Mouse (Mus musculus) lung, embryonic 15.5 days (tissue): ENCODE data around the gene Aif1. TPM values are rescaled to one million over a fixed set of nuclear protein-coding genes. Genes with fewer than 3 reads are reported as not detected.

Source experiments
- ATAC-seq: fragments of 200-750 bp; cut with Nextera tagmentation; 2 replicates; pipeline ENCODE4 v1.8.0; 2017; ENCODE audit warnings: moderate number of reproducible peaks, borderline replicate concordance; ENCODE audit not compliant: low FRiP score, low TSS enrichment; ENCODE audit errors: extremely low read depth
- H3K27ac ChIP-seq: fragments of 300-500 bp; sonication (generic); 2 replicates; pipeline ENCODE4 v1.5.1; 2015; ENCODE audit warnings: moderate library complexity, mild to moderate bottlenecking, inconsistent platforms
- H3K27me3 ChIP-seq: fragments of 300-500 bp; sonication (generic); 2 replicates; pipeline ENCODE4 v1.6.1; 2015; ENCODE audit warnings: inconsistent platforms
- H3K36me3 ChIP-seq: fragments of 300-500 bp; sonication (generic); 2 replicates; pipeline ENCODE4 v1.6.1; 2015; ENCODE audit warnings: inconsistent platforms
- H3K4me1 ChIP-seq: fragments of 300-500 bp; sonication (generic); 2 replicates; pipeline ENCODE4 v1.6.1; 2015; ENCODE audit warnings: inconsistent platforms
- H3K4me2 ChIP-seq: fragments of 300-500 bp; sonication (generic); 2 replicates; pipeline ENCODE4 v1.6.1; 2015; ENCODE audit warnings: inconsistent platforms, mild to moderate bottlenecking, moderate library complexity
- H3K4me3 ChIP-seq: fragments of 300-500 bp; sonication (generic); 2 replicates; pipeline ENCODE4 v1.5.1; 2015; ENCODE audit warnings: mild to moderate bottlenecking, inconsistent platforms
- H3K9ac ChIP-seq: fragments of 300-500 bp; sonication (generic); 2 replicates; pipeline ENCODE4 v1.6.1; 2015; ENCODE audit warnings: inconsistent platforms
- H3K9me3 ChIP-seq: fragments of 300-500 bp; sonication (generic); 2 replicates; pipeline ENCODE4 v1.6.1; 2016; ENCODE audit warnings: inconsistent platforms
- WGBS: fragments of 180-500 bp; shearing (Covaris S2); methylation state at CpG from one replicate; pipeline ENCODE4 v1.1.7; 2015; 5-methylcytosine and 5-hydroxymethylcytosine counted together
- polyA plus RNA-seq: library from polyadenylated mRNA; unstranded; fragments of >200 nt; fragmentation: Nextera tagmentation; extraction: Ambion mirVana; gene quantifications from 2 replicates; pipeline ENCODE4 v1.2.1, GENCODE M21; 2015

Gene Aif1
- polyA plus RNA-seq, 1 experiment from 2014 or later = 6.9 TPM

DNA sequence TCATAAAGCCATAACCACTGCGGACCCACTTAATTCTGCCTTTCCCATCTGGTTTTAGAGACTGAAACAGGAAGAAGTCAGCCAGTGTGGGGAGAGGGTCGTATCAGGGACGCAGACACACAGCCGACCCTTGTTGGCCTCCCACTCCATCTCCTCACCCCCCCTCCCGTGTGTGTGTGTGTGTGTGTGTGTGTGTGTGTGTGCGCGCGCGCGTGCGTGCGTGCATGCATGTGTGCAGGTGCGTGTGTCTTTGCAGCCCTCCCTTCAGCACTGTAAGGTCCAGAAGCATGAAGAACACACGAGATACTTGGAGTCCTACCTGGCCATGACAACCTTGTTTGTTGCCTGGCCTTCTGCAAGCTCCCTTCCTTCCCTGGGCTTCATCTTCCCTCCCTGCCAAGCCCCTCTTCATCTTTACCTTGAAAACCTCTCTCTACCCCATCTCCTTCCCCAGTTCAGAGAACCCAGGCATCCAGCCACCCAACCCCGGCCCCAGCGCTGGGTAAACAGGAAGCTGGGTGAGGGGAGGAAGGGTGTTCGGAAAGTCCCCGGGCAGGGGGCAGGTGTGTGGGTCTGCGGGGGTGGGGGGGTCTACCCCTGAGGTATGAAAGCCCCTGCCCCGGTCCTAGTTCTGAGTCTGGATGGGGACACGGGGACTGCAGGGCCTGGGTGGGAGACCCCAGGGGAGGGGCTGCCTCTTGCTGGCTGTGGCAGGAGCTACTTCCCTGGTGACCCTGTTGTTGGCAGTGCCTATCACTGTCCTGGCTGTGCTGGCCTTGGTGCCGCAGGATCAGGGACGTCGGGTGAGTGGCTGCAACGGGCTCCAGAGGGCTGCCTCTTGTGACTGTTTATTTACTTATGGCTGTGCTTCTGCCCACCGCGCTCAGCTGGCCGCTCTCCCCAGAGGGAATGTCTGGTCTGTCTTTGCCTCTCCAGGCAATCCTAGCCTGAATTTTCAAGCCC, 18.3 kb upstream of the Aif1 start, which contains the start of gene Ltb:
TSS of gene Ltb (plus strand) at position 559 of the 963 bp plus-strand sequence.
- Histone ChIP-seq H3K9ac (no peak within 1 kb of the TSS; the same call in 1 of the 2 replicates), H3K36me3 (no peaks in the 10 kb centered on the region), H3K4me2 (peak within 1 kb of the TSS; percentile 78), H3K27me3 (peaks cover 48% of the 10 kb centered on the region), H3K4me3 (no peak within 1 kb of the TSS; the same call in 1 of the 2 replicates), H3K9me3 (no peaks in the 10 kb centered on the region), H3K27ac (no peak within 1 kb of the TSS), H3K4me1 (peaks cover 13% of the 10 kb centered on the region)
- ATAC-seq = 0 out of 2 replicates have a peak, but pooled peaks have one; percentile 23
- 40% methylated on average over 28 of the region's 28 CpGs for WGBS

DNA sequence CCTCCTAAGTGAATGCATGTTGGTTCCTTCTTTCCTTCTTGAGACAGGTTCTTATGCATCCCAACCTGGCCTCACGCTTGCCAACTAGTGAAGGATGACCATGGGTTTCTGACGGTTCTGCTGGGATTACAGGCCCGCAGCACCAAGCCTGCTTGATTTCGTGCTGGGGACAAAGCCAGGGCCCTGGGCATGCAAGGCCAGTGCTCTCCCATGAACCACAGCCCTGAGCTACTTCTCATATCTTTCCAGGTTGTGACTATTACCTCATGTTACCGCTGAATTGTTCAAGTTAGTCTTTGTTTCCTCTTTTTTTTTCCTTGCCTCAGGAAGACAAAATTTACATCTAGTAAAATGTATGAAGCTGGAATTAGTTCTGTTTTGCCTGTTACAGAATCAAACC, 17.1 kb upstream of the Aif1 start:
- no peak overlapping the region for H3K4me2 ChIP-seq
- H3K36me3 ChIP-seq = no peaks in the 10 kb centered on the region
- no peaks in the 10 kb centered on the region for H3K9me3 ChIP-seq
- no peak overlapping the region for H3K4me3 ChIP-seq
- WGBS = 77% methylated on average over 5 of the region's 5 CpGs
- no peak overlapping the region for H3K9ac ChIP-seq
- ATAC-seq = no peak
- peaks cover 40% of the 10 kb centered on the region for H3K27me3 ChIP-seq
- H3K4me1 ChIP-seq = peaks cover 13% of the 10 kb centered on the region
- no peak overlapping the region for H3K27ac ChIP-seq

DNA sequence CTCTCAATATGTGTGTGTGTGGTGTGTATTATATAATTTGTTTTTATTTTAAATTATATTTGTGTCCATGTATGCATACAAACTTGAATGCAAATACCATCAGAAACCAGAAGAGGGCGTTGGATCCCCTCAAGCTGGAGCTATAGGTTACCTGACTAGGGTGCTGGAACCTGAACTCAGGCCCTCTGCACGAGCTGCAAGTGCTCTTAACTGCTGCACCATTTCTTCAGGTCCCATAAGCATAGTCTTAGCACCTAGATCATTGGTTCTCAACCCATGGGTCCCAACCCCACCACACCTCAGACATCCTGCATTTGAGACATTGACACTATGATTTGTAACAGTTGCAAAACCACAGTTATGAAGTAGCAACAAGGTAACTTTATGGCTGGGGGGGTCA, 15.9 kb upstream of the Aif1 start:
- H3K36me3 ChIP-seq = no peaks in the 10 kb centered on the region
- H3K9ac ChIP-seq = no peak overlapping the region
- no peak for ATAC-seq
- peaks cover 32% of the 10 kb centered on the region for H3K27me3 ChIP-seq
- H3K4me1 ChIP-seq = peaks cover 13% of the 10 kb centered on the region
- no peak overlapping the region for H3K27ac ChIP-seq
- H3K9me3 ChIP-seq = no peaks in the 10 kb centered on the region
- H3K4me3 ChIP-seq = no peak overlapping the region
- 52% methylated on average over 2 of the region's 2 CpGs for WGBS
- no peak overlapping the region for H3K4me2 ChIP-seq

DNA sequence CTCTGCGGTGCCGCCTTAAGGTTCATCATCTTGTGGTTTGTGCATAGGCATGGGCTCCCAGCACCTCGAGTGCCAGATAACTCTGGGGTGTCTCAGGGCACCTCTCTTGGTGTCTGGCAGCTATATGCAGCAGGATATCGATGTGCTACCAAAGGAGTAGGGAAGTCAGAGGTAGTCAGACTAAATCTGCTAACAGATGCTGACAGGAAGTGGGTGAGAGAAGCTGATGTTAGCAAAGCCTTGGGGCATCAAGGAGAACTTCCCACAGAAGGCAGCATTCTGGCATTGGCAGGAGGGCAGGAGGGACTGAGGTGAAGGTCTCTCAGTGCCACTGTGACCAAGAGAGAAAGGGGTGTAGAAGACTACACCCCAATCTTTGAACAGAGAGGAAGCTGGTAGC, 14.2 kb upstream of the Aif1 start:
- Histone ChIP-seq H3K27me3 (peaks cover 15% of the 10 kb centered on the region), H3K9me3 (no peaks in the 10 kb centered on the region), H3K36me3 (no peaks in the 10 kb centered on the region), H3K4me2 (no peak overlapping the region), H3K9ac (no peak overlapping the region), H3K27ac (no peak overlapping the region), H3K4me3 (no peak overlapping the region), H3K4me1 (peaks cover 9% of the 10 kb centered on the region)
- ATAC-seq = no peak
- WGBS = 62% methylated on average over 4 of the region's 4 CpGs

DNA sequence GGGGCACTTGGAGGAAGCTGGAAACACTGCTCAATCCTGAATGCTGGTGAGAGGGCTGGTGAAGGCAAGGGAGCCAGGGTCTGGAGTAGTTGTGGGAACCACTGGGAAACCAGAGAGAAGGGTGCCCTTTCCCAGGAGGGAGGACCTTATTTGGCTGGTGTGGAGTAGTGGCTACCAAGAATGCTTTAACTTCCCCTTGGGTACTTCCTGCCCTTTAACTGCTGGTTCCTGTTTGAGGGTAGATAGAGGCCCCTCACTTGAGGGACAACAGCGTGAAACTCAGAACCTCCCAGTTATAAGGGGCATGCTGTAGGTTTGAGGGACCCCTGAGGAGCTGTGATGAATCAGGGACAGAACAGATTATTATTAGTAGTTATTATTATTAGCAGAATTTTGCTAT, 13.3 kb upstream of the Aif1 start:
- Histone ChIP-seq H3K36me3 (no peaks in the 10 kb centered on the region), H3K27ac (no peak overlapping the region), H3K4me1 (peaks cover 9% of the 10 kb centered on the region), H3K27me3 (peaks cover 6% of the 10 kb centered on the region; the same call in 1 of the 2 replicates), H3K9me3 (no peaks in the 10 kb centered on the region), H3K9ac (no peak overlapping the region), H3K4me3 (no peak overlapping the region), H3K4me2 (no peak overlapping the region)
- WGBS = 41% methylated on average over 1 of the region's 1 CpGs
- ATAC-seq = no peak

DNA sequence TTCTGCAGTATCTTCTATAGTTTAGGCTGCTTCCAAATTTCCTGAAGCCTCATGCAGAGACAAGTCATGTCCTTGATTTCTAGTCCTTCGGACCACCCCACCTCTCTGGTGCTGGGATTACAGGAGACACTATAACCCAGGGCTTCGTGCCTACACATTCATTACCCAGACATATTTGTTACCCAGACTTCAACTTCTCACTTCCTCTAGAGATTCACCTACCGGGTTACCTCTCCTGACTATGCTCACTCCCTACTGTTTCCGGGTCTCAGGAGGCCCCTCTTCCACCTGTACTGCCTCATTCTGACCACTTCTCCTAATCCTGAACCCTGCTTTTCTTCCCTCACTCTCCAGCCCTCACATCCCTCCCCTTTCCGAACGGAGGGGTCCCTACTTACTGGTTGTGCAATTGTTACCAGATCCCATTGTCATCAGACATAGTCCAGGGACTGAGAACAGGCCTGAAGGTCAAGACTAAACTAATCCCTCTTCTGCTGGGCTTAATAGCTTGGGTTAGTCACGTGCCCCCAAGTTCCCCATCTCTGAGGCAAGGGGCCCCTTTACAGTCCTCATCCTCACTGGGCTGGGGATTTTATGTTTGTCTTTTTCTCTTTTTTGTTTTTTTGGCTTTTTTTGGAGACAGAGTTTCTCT, 12.2 kb upstream of the Aif1 start, which contains the start of gene Lst1:
TSS of gene Lst1 (minus strand) at position 481 of the 652 bp plus-strand sequence.
- Histone ChIP-seq H3K27me3 (no peaks in the 10 kb centered on the region), H3K4me1 (peaks cover 9% of the 10 kb centered on the region), H3K9me3 (no peaks in the 10 kb centered on the region), H3K27ac (no peak within 1 kb of the TSS), H3K36me3 (no peaks in the 10 kb centered on the region), H3K4me2 (no peak within 1 kb of the TSS), H3K9ac (no peak within 1 kb of the TSS), H3K4me3 (no peak within 1 kb of the TSS)
- WGBS = 71% methylated on average over 7 of the region's 7 CpGs
- ATAC-seq = no peak

DNA sequence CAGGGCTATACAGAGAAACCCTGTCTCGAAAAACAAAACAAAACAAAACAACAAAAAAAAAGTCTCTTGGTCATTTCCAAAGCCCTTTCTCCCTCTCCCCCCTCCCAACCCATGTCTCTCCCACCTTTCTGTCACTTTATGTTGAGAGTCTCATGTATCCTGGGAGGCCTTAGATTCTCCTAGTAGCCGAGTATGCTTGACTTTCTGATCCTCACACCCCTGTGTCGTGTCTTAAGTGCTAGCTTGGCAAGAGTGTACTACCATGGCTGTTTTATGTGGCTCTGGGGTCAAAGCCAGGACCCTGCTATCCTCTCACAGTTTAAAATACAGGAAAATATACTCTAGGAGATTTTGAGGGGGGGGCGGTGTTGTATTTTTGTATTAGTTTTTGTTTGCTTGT, 11.5 kb upstream of the Aif1 start:
- H3K36me3 ChIP-seq = no peaks in the 10 kb centered on the region
- no peak overlapping the region for H3K27ac ChIP-seq
- no peak for ATAC-seq
- no peaks in the 10 kb centered on the region for H3K27me3 ChIP-seq
- peaks cover 9% of the 10 kb centered on the region for H3K4me1 ChIP-seq
- H3K4me2 ChIP-seq = no peak overlapping the region
- no peaks in the 10 kb centered on the region for H3K9me3 ChIP-seq
- H3K4me3 ChIP-seq = no peak overlapping the region
- no peak overlapping the region for H3K9ac ChIP-seq
- WGBS = 54% methylated on average over 4 of the region's 4 CpGs

DNA sequence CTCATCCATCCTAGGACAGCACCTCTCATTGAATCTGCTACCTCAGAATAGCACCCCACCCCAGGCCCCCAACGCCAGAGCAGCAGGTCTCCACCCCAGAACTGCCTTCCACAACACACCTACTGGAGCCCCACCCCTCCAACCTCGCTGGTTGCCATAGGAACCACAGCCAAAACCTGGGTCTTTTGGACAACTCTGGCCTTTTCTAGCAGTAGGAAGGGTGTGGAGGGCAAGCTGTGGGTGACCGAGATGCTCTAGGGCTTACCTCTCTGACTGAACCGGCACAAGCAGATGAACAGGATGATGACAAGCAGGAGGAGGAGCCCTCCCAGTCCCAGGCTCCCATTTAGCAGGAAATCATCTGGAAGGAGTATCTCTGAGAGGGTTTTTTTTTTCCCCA, 10.8 kb upstream of the Aif1 start:
- no peaks in the 10 kb centered on the region for H3K36me3 ChIP-seq
- WGBS = 1% methylated on average over 4 of the region's 4 CpGs
- H3K9me3 ChIP-seq = no peaks in the 10 kb centered on the region
- H3K4me1 ChIP-seq = peaks cover 9% of the 10 kb centered on the region
- no peak overlapping the region for H3K9ac ChIP-seq
- H3K27ac ChIP-seq = peak overlapping the region; percentile 76
- H3K27me3 ChIP-seq = no peaks in the 10 kb centered on the region
- ATAC-seq = 0 out of 2 replicates have a peak, but pooled peaks have one; percentile 36
- peak overlapping the region; percentile 48 for H3K4me3 ChIP-seq
- peak overlapping the region; percentile 62 for H3K4me2 ChIP-seq

DNA sequence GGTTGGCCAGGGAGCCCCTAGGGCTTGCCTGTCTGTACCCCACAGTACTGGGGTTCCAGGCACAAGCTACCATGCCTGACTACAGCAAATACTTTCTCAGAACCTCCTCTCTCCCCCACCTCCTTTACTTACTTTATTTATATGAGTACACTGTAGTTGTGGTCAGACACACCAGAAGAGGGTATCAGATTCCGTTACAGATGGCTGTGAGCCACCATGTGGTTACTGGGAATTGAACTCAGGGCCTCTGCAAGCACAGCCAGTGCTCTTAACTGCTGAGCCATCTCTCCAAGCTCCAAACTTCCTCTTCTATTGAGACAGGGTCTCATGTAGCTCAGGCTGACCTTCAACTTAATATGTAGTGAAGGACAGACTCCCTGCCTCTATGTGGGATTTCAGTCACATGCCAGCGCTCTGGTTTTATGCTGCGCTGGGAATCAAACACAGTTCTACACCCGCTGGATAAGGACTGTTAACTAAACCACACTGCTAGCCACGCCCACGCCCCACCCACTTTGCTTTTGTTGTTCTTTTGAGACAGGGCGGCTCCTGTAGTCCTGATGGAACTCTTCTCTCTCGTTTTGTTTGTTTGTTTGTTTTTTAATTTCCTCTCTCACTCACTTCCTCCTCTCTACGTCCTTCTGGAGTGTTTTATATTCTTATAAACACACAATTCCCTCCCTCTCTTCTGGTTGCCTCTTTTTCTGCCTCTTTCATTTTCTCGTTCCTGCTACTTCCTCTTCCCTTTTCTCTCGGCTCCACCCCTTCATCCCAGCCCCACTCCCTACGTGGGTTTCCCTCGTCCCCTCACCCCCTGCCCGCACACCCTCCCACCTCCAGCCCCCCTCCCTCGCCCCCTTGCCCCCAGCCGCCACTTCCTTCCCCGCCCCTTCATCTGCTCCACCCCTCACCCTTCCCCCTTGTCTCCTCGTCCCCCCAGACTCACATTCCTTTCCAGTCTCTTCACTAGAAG, 10.1 kb upstream of the Aif1 start:
- no peaks in the 10 kb centered on the region for H3K27me3 ChIP-seq
- H3K9me3 ChIP-seq = no peaks in the 10 kb centered on the region
- peak overlapping the region; percentile 36 for H3K9ac ChIP-seq
- H3K4me2 ChIP-seq = peak overlapping the region; percentile 62
- peak overlapping the region; percentile 76 for H3K27ac ChIP-seq
- no peaks in the 10 kb centered on the region for H3K36me3 ChIP-seq
- WGBS = 3% methylated on average over 18 of the region's 18 CpGs
- H3K4me1 ChIP-seq = peaks cover 9% of the 10 kb centered on the region
- ATAC-seq = peak; percentile 66; the same call in 1 of the 2 replicates
- peak overlapping the region; percentile 48 for H3K4me3 ChIP-seq

DNA sequence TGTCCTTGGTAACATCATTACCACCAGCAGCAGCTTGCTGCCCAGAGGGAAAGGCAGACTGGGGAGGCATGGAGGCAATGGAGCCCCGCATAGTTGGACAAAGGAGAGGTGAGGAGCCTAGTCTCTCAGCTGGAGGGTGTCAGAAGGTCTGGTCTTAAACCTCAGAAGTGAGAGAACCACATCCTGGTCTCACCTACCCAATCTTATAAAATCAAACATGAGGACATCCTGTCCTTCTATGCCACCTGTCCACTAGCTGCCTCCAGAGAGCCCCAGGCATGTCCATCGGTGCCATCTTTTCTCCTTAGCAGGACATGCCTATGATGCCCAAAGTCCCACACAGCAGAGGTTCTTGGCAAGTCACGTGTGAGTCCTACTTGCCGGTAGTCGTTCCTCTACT, 4.2 kb upstream of the Aif1 start:
- no peaks in the 10 kb centered on the region for H3K9me3 ChIP-seq
- H3K27ac ChIP-seq = no peak overlapping the region
- H3K4me2 ChIP-seq = no peak overlapping the region
- no peaks in the 10 kb centered on the region for H3K36me3 ChIP-seq
- no peak overlapping the region for H3K4me3 ChIP-seq
- H3K4me1 ChIP-seq = no peaks in the 10 kb centered on the region
- WGBS = 81% methylated on average over 5 of the region's 5 CpGs
- no peak overlapping the region for H3K9ac ChIP-seq
- ATAC-seq = no peak
- H3K27me3 ChIP-seq = no peaks in the 10 kb centered on the region

DNA sequence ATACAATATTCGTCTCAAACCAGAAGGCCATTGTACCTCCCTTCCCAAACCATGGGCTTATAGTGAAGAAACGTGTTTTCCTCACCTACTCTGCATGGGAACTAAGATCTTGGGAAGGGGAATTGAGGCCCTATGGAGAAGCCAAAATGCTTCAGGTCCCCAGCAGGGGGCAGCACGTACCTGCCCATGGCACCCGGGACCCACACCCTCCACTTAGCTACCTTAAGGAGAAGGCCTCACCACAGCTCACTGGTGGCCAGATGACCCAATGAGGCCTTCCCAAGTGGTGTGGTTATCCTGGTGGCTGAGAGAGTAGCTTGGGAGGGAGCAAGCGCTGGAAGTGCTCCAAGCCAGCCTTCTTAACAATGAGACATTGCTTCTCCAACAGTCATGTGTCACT, 2.7 kb upstream of the Aif1 start:
- no peaks in the 10 kb centered on the region for H3K9me3 ChIP-seq
- no peak overlapping the region for H3K9ac ChIP-seq
- no peak overlapping the region for H3K4me2 ChIP-seq
- H3K36me3 ChIP-seq = no peaks in the 10 kb centered on the region
- H3K4me3 ChIP-seq = no peak overlapping the region
- no peaks in the 10 kb centered on the region for H3K27me3 ChIP-seq
- no peak overlapping the region for H3K27ac ChIP-seq
- peak; percentile 46; the same call in 1 of the 2 replicates for ATAC-seq
- H3K4me1 ChIP-seq = no peaks in the 10 kb centered on the region
- WGBS = 12% methylated on average over 5 of the region's 5 CpGs
